Comparison of ENCODE assay signal across 12 mouse cellular contexts in genomic region chr9:57550126-57550862, GRCm38 (mm10). TPM values are rescaled to one million over a fixed set of nuclear protein-coding genes. Genes with fewer than 3 reads are reported as not detected.
DNase-seq lines count a peak whose midpoint lies in the region; ATAC-seq and TF ChIP-seq lines count a peak whose summit lies in the region.
"Had no signal": no experiment of that assay in that cellular context is flagged by ENCODE, and none has a peak within 500 bp of the region (broad histone marks: within the 10 kb centered on the region; RNA-seq: fewer than 3 reads in every experiment).

No protein-coding gene starts in this region.

- no peak overlapping the region for H3K4me3 ChIP-seq in kidney, embryonic 16.5 days (ENCODE audit: low read length)
- H3K4me3 ChIP-seq in heart, embryonic 10.5 days = peak overlapping the region; percentile 20
- H3K4me3 ChIP-seq in intestine, embryonic 14.5 days (ENCODE audit: low read depth, low read length) = no peak overlapping the region
- no peak overlapping the region for H3K4me3 ChIP-seq in myocyte
- no peak overlapping the region for H3K4me3 ChIP-seq in hindbrain, embryonic 13.5 days
- H3K4me3 ChIP-seq: midbrain, embryonic 13.5 days had no signal

- H3K27me3 ChIP-seq in kidney, embryonic 16.5 days (ENCODE audit: insufficient read depth, low read length) = no peaks in the 10 kb centered on the region
- H3K27me3 ChIP-seq in heart, embryonic 10.5 days (ENCODE audit: insufficient read depth, poor library complexity, severe bottlenecking) = no peaks in the 10 kb centered on the region
- no peaks in the 10 kb centered on the region for H3K27me3 ChIP-seq in intestine, embryonic 14.5 days (replicated peaks; ENCODE audit: control insufficient read depth, insufficient read depth, low read length)
- no peaks in the 10 kb centered on the region for H3K27me3 ChIP-seq in myocyte (ENCODE audit: control insufficient read depth, insufficient read depth, insufficient read length)
- no peaks in the 10 kb centered on the region for H3K27me3 ChIP-seq in hindbrain, embryonic 13.5 days
- H3K27me3 ChIP-seq: midbrain, embryonic 13.5 days had no signal

- no peak for ATAC-seq in kidney, embryonic 16.5 days (ENCODE audit: low FRiP score, low TSS enrichment)
- peak; percentile 40; the same call in 1 of the 2 replicates for ATAC-seq in intestine, embryonic 14.5 days (replicated peaks; ENCODE audit: low FRiP score, low TSS enrichment, low read depth)
- ATAC-seq in granulocyte monocyte progenitor cell, adult 5-6 weeks (replicated peaks; ENCODE audit: poor library complexity, severe bottlenecking) = no peak
- no peak for ATAC-seq in hindbrain, embryonic 13.5 days (ENCODE audit: low FRiP score)
- ATAC-seq: forebrain, postnatal 0 days; midbrain, embryonic 13.5 days had no signal

- peaks cover 5% of the 10 kb centered on the region for H3K79me2 ChIP-seq in myocyte (ENCODE audit: control insufficient read depth, insufficient read depth)

- H3K4me2 ChIP-seq in kidney, embryonic 16.5 days (replicated peaks; ENCODE audit: low read depth, low read length) = no peak overlapping the region
- no peak overlapping the region for H3K4me2 ChIP-seq in intestine, embryonic 14.5 days (ENCODE audit: low read length)
- H3K4me2 ChIP-seq in myocyte (ENCODE audit: low read depth) = peak overlapping the region; percentile 53
- H3K4me2 ChIP-seq in hindbrain, embryonic 13.5 days = no peak overlapping the region
- H3K4me2 ChIP-seq: liver, embryonic 11.5 days; midbrain, embryonic 13.5 days had no signal

- H3K27ac ChIP-seq in kidney, embryonic 16.5 days (ENCODE audit: low read length) = no peak overlapping the region
- H3K27ac ChIP-seq in heart, embryonic 10.5 days = peak overlapping the region; percentile 76
- no peak overlapping the region for H3K27ac ChIP-seq in intestine, embryonic 14.5 days (ENCODE audit: low read depth)
- H3K27ac ChIP-seq in hindbrain, embryonic 13.5 days = no peak overlapping the region
- H3K27ac ChIP-seq: midbrain, embryonic 13.5 days had no signal

- peaks cover 12% of the 10 kb centered on the region for H3K4me1 ChIP-seq in kidney, embryonic 16.5 days (ENCODE audit: insufficient read depth, low read length)
- H3K4me1 ChIP-seq in heart, embryonic 10.5 days = peaks cover 51% of the 10 kb centered on the region
- H3K4me1 ChIP-seq in intestine, embryonic 14.5 days (replicated peaks; ENCODE audit: control insufficient read depth, insufficient read depth, low read length) = peaks cover 4% of the 10 kb centered on the region; the same call in 1 of the 2 replicates
- peaks cover 21% of the 10 kb centered on the region for H3K4me1 ChIP-seq in hindbrain, embryonic 13.5 days (replicated peaks)

- no peak overlapping the region; the same call in 1 of the 2 replicates for H3K9ac ChIP-seq in kidney, embryonic 16.5 days (replicated peaks; ENCODE audit: low read length)
- no peak overlapping the region for H3K9ac ChIP-seq in intestine, embryonic 14.5 days (ENCODE audit: low read length)
- no peak overlapping the region; the same call in 1 of the 2 replicates for H3K9ac ChIP-seq in hindbrain, embryonic 13.5 days
- H3K9ac ChIP-seq: forebrain, postnatal 0 days; midbrain, embryonic 13.5 days had no signal

- H3K36me3 ChIP-seq in kidney, embryonic 16.5 days (ENCODE audit: insufficient read depth, low read length) = peaks cover 28% of the 10 kb centered on the region
- peaks cover 54% of the 10 kb centered on the region for H3K36me3 ChIP-seq in heart, embryonic 10.5 days
- peaks cover 42% of the 10 kb centered on the region for H3K36me3 ChIP-seq in intestine, embryonic 14.5 days (ENCODE audit: control insufficient read depth, insufficient read depth, low read length)
- peaks cover 9% of the 10 kb centered on the region for H3K36me3 ChIP-seq in myocyte (ENCODE audit: control insufficient read depth, insufficient read depth)
- H3K36me3 ChIP-seq in hindbrain, embryonic 13.5 days = peaks cover 50% of the 10 kb centered on the region

- TF ChIP-seq POLR2A in myocyte (IDR thresholded peaks at IDR 0.05; ENCODE audit: insufficient read length, low read depth) = peak; percentile 43

- WGBS in kidney, embryonic 16.5 days = 87% methylated on average over 11 of the region's 11 CpGs
- 56% methylated on average over 11 of the region's 11 CpGs for WGBS in heart, embryonic 10.5 days
- 72% methylated on average over 11 of the region's 11 CpGs for WGBS in intestine, embryonic 14.5 days
- 91% methylated on average over 11 of the region's 11 CpGs for WGBS in hindbrain, embryonic 13.5 days

- DNase-seq in kidney, adult 8-10 months = peak; percentile 73 to 76
- peak; percentile 90 for DNase-seq in heart, embryonic 10.5 days (ENCODE audit: low spot score)
- DNase-seq in intestine, embryonic 14.5 days (ENCODE audit: low spot score) = no peak
- no peak for DNase-seq in urinary bladder, postnatal 10 days (ENCODE audit: low spot score)
- DNase-seq: forebrain, postnatal 0 days had no signal

- H3ac ChIP-seq in myocyte (ENCODE audit: control insufficient read depth, insufficient read length) = no peak overlapping the region

- H3K9me3 ChIP-seq in kidney, embryonic 16.5 days (ENCODE audit: low read length) = no peaks in the 10 kb centered on the region
- no peaks in the 10 kb centered on the region for H3K9me3 ChIP-seq in heart, embryonic 10.5 days
- H3K9me3 ChIP-seq in intestine, embryonic 14.5 days (ENCODE audit: control insufficient read depth, low read length) = no peaks in the 10 kb centered on the region
- H3K9me3 ChIP-seq in hindbrain, embryonic 13.5 days = no peaks in the 10 kb centered on the region
- H3K9me3 ChIP-seq: G1E; midbrain, embryonic 13.5 days had no signal

TF ChIP-seq in myocyte, 11 proteins besides CTCF, POLR2A, EP300 and RAD21:
- TF ChIP-seq MYOD1 (IDR thresholded peaks at IDR 0.05; ENCODE audit: control insufficient read depth in 1 of 3, insufficient read length in 2 of 3, low read depth in 2 of 3) (peak in 2 of 3 experiments; percentile 36 to 69), TCF12 (IDR thresholded peaks at IDR 0.05; ENCODE audit: insufficient read depth, poor library complexity, severe bottlenecking) (peak; percentile 52), TCF3 (IDR thresholded peaks at IDR 0.05; ENCODE audit: insufficient read length, low read depth) (no peak), MYOG (IDR thresholded peaks at IDR 0.05; ENCODE audit: control insufficient read depth in 1 of 3, insufficient read depth in 1 of 3, insufficient read length in 2 of 3, low read depth in 2 of 3) (peak; percentile 30 to 77 (median 48))
TF ChIP-seq in myocyte: peak in this region for 3.

RNA-seq across cellular contexts. Expression of gene Mpi, which starts 2.3 kb away (rescaled TPM):
- polyA plus RNA-seq in kidney, embryonic 16.5 days (2015; fragmentation: Nextera tagmentation; extraction: Ambion mirVana) = 54.6 and 57.2 TPM in 2 replicates
- polyA plus RNA-seq in heart, embryonic 10.5 days (2016; fragmentation: Nextera tagmentation; extraction: Ambion mirVana) = 80.6 and 102 TPM in 2 replicates
- 40.4 and 42.7 TPM in 2 replicates for polyA plus RNA-seq in intestine, embryonic 14.5 days (2014; fragmentation: Nextera tagmentation; extraction: Ambion mirVana)
- 89.6 TPM for polyA plus RNA-seq in myocyte (2012; fragmentation: generic; extraction: Trizol)
- total RNA-seq in granulocyte monocyte progenitor cell, adult 5-6 weeks (2014; fragmentation: Nextera tagmentation) = 10.8 and 23.1 TPM in 2 replicates
- total RNA-seq in granulocyte monocyte progenitor cell, adult 5-6 weeks (2017) = 13.9 and 17.8 TPM in 2 replicates
- 67.9 and 75.2 TPM in 2 replicates for polyA plus RNA-seq in hindbrain, embryonic 13.5 days (2015; fragmentation: Nextera tagmentation; extraction: Ambion mirVana)

RNA-seq across cellular contexts. Expression of gene Scamp2, which starts 10.4 kb away (rescaled TPM):
- polyA plus RNA-seq in kidney, embryonic 16.5 days (2015; fragmentation: Nextera tagmentation; extraction: Ambion mirVana) = 93.4 and 101 TPM in 2 replicates
- polyA plus RNA-seq in heart, embryonic 10.5 days (2016; fragmentation: Nextera tagmentation; extraction: Ambion mirVana) = 53.5 and 53.9 TPM in 2 replicates
- polyA plus RNA-seq in intestine, embryonic 14.5 days (2014; fragmentation: Nextera tagmentation; extraction: Ambion mirVana) = 75.5 and 80.2 TPM in 2 replicates
- polyA plus RNA-seq in myocyte (2012; fragmentation: generic; extraction: Trizol) = 38.3 TPM
- 66.9 and 68.5 TPM in 2 replicates for total RNA-seq in granulocyte monocyte progenitor cell, adult 5-6 weeks (2014; fragmentation: Nextera tagmentation)
- total RNA-seq in granulocyte monocyte progenitor cell, adult 5-6 weeks (2017) = 26.8 and 38.2 TPM in 2 replicates
- polyA plus RNA-seq in hindbrain, embryonic 13.5 days (2015; fragmentation: Nextera tagmentation; extraction: Ambion mirVana) = 56.9 and 58.8 TPM in 2 replicates

RNA-seq across cellular contexts. Expression of gene Fam219b, which starts 13.0 kb away (rescaled TPM):
- polyA plus RNA-seq in kidney, embryonic 16.5 days (2015; fragmentation: Nextera tagmentation; extraction: Ambion mirVana) = 19.0 and 19.8 TPM in 2 replicates
- 14.2 and 14.9 TPM in 2 replicates for polyA plus RNA-seq in heart, embryonic 10.5 days (2016; fragmentation: Nextera tagmentation; extraction: Ambion mirVana)
- 18.9 and 21.9 TPM in 2 replicates for polyA plus RNA-seq in intestine, embryonic 14.5 days (2014; fragmentation: Nextera tagmentation; extraction: Ambion mirVana)
- polyA plus RNA-seq in myocyte (2012; fragmentation: generic; extraction: Trizol) = 14.4 TPM
- total RNA-seq in granulocyte monocyte progenitor cell, adult 5-6 weeks (2014; fragmentation: Nextera tagmentation) = 7.3 and 7.5 TPM in 2 replicates
- 11.4 and 12.6 TPM in 2 replicates for total RNA-seq in granulocyte monocyte progenitor cell, adult 5-6 weeks (2017)
- polyA plus RNA-seq in hindbrain, embryonic 13.5 days (2015; fragmentation: Nextera tagmentation; extraction: Ambion mirVana) = 21.6 and 22.4 TPM in 2 replicates

RNA-seq across cellular contexts. Expression of gene Cox5a, which starts 29.2 kb away (rescaled TPM):
- 670 and 691 TPM in 2 replicates for polyA plus RNA-seq in kidney, embryonic 16.5 days (2015; fragmentation: Nextera tagmentation; extraction: Ambion mirVana)
- polyA plus RNA-seq in heart, embryonic 10.5 days (2016; fragmentation: Nextera tagmentation; extraction: Ambion mirVana) = 911 and 1,292 TPM in 2 replicates
- polyA plus RNA-seq in intestine, embryonic 14.5 days (2014; fragmentation: Nextera tagmentation; extraction: Ambion mirVana) = 622 and 687 TPM in 2 replicates
- polyA plus RNA-seq in myocyte (2012; fragmentation: generic; extraction: Trizol) = 780 TPM
- total RNA-seq in granulocyte monocyte progenitor cell, adult 5-6 weeks (2014; fragmentation: Nextera tagmentation) = 540 and 741 TPM in 2 replicates
- total RNA-seq in granulocyte monocyte progenitor cell, adult 5-6 weeks (2017) = 121 and 142 TPM in 2 replicates
- polyA plus RNA-seq in hindbrain, embryonic 13.5 days (2015; fragmentation: Nextera tagmentation; extraction: Ambion mirVana) = 875 and 879 TPM in 2 replicates

RNA-seq across cellular contexts. Expression of gene Ulk3, which starts 39.0 kb away (rescaled TPM):
- polyA plus RNA-seq in kidney, embryonic 16.5 days (2015; fragmentation: Nextera tagmentation; extraction: Ambion mirVana) = 18.3 and 22.7 TPM in 2 replicates
- 17.4 and 21.8 TPM in 2 replicates for polyA plus RNA-seq in heart, embryonic 10.5 days (2016; fragmentation: Nextera tagmentation; extraction: Ambion mirVana)
- polyA plus RNA-seq in intestine, embryonic 14.5 days (2014; fragmentation: Nextera tagmentation; extraction: Ambion mirVana) = 14.2 and 14.3 TPM in 2 replicates
- 12.2 TPM for polyA plus RNA-seq in myocyte (2012; fragmentation: generic; extraction: Trizol)
- total RNA-seq in granulocyte monocyte progenitor cell, adult 5-6 weeks (2014; fragmentation: Nextera tagmentation) = 9.9 and 12.9 TPM in 2 replicates
- total RNA-seq in granulocyte monocyte progenitor cell, adult 5-6 weeks (2017) = 3.1 and 6.0 TPM in 2 replicates
- polyA plus RNA-seq in hindbrain, embryonic 13.5 days (2015; fragmentation: Nextera tagmentation; extraction: Ambion mirVana) = 28.6 and 30.5 TPM in 2 replicates

Comparison
In these comparisons a context has a peak if more than half of its experiments do, and no peak if none do; other contexts are left out.
1. DNase-seq: peak in kidney, adult 8-10 months (2 of 2) and heart, embryonic 10.5 days (single experiment); none in intestine, embryonic 14.5 days (single experiment) and urinary bladder, postnatal 10 days (single experiment).